Mouse (Mus musculus) lung, adult 2 months (tissue): ENCODE results near the gene Maml3.

ENCODE experiments used
- CTCF ChIP-seq: fragments of 200-500 bp; IDR thresholded peaks from 2 replicates; pipeline ENCODE4 v1.5.1; 2011; ENCODE audit warnings: mild to moderate bottlenecking, low read length, control low read depth; ENCODE audit not compliant: insufficient read depth
- POLR2A ChIP-seq: fragments of 200-500 bp; IDR thresholded peaks from 2 replicates; pipeline ENCODE4 v1.6.1; 2011; ENCODE audit warnings: low read depth, mild to moderate bottlenecking, control low read depth, low read length, borderline replicate concordance; ENCODE audit errors: extremely low read depth

DNA sequence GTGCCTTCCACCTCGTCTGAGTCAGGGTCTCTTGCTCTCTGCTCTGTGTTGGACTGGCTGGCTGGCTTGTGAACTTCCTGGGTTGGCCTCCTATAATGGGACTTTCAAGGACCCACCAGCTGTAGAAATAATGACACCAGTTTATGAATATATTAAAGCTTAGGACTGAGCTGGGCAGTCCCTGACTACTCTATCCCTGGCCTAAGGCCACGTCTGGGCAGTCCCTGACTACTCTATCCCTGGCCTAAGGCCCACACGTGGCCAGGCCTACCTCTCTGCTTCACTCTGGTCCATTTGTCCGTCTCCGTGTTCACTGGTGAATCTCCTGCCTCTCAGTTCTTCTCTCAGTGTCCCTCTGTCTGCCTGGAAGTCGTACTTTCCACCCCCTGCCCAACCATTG is 459.4 kb downstream of the Maml3 start:
- no peak for TF ChIP-seq POLR2A
- no peak for TF ChIP-seq CTCF
